Mouse (Mus musculus) embryonic fibroblast, embryonic 13.5 days (primary cell): ENCODE results near the gene Sdk1.

Experiments
- CTCF ChIP-seq: IDR thresholded peaks from 2 replicates; pipeline ENCODE4 v1.5.1; 2011; ENCODE audit warnings: mild to moderate bottlenecking, control low read depth, low read length, moderate library complexity, borderline replicate concordance; ENCODE audit not compliant: insufficient read depth
- POLR2A ChIP-seq: IDR thresholded peaks from 2 replicates; pipeline ENCODE4 v1.6.1; 2011; ENCODE audit warnings: low read depth, mild to moderate bottlenecking, control low read depth, low read length, moderate library complexity

DNA sequence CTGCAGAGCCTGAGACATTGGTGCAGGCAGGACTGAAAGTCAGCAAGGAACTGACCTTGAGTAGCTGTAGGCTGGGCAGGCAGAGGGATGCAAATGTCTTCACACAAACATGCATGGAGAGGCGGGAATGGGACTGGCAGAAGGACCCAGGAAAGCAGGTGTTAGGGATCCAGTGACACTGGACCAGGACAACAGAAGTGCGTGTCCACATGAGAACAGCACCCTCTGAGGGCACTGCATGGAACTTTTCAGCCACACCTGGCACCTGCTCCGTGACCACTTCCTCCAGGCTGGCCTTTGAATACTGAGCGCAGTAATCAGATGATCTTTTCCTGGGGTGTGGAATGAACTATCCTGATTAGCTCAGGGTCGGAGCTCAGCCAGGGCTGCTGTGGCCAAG lies 298.9 kb downstream of the Sdk1 start:
- no peak for TF ChIP-seq POLR2A
- TF ChIP-seq CTCF = no peak
